19 mouse cellular contexts compared by ENCODE assay signal in the genomic region with DNA sequence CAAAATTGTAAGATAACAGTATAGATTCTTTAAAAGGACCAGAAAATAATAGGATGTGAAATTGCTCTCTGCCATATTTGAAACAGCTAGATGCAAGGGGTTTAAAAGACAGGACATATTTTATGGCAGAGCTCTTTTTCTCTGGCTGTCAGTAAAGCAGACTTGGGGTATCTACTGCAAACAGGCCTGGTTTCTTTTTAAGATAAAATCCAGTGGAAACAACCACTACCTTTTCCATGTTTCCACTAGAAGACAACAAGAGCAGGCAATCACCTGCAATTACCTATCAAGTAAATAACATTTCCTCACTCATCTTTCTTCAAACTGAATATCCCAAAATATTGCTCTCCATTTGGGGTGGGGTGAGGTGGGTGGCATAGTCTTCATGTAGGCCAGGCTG. TPM values are rescaled to one million over a fixed set of nuclear protein-coding genes. Genes with fewer than 3 reads are reported as not detected.
DNase-seq lines count a peak whose midpoint lies in the region; ATAC-seq and TF ChIP-seq lines count a peak whose summit lies in the region.
"Had no signal": no experiment of that assay in that cellular context is flagged by ENCODE, and none has a peak within 500 bp of the region (broad histone marks: within the 10 kb centered on the region; RNA-seq: fewer than 3 reads in every experiment).

No protein-coding gene starts in this region.

- no peaks in the 10 kb centered on the region for H3K9me3 ChIP-seq in MEL (replicated peaks; ENCODE audit: insufficient read depth, low read length)
- H3K9me3 ChIP-seq in liver, embryonic 15.5 days (replicated peaks), result no peaks in the 10 kb centered on the region
- H3K9me3 ChIP-seq: embryonic facial prominence, embryonic 13.5 days; forebrain, embryonic 15.5 days; heart, embryonic 10.5 days; heart, embryonic 15.5 days; hindbrain, embryonic 10.5 days had no signal

- no peak for TF ChIP-seq RAD21 in MEL (IDR thresholded peaks at IDR 0.05; ENCODE audit: low read depth, low read length)

- peak overlapping the region; percentile 25; the same call in 1 of the 2 replicates for H3K27ac ChIP-seq in MEL (ENCODE audit: control insufficient read depth, low read depth, low read length)
- peak overlapping the region; percentile 97 for H3K27ac ChIP-seq in liver, embryonic 15.5 days (replicated peaks)
- H3K27ac ChIP-seq: embryonic facial prominence, embryonic 13.5 days; forebrain, embryonic 15.5 days; heart, embryonic 10.5 days; heart, embryonic 15.5 days; hindbrain, embryonic 10.5 days; hindbrain, embryonic 14.5 days had no signal

- no peak for TF ChIP-seq POLR2A in MEL (IDR thresholded peaks at IDR 0.05; ENCODE audit: control insufficient read depth in 1 of 2, insufficient read depth in 1 of 2, low read depth in 1 of 2, low read length in 2 of 2, poor library complexity in 1 of 2)

- peak; percentile 67 for ATAC-seq in erythroid progenitor cell, adult 5-6 weeks (replicated peaks; ENCODE audit: low FRiP score, poor library complexity, severe bottlenecking)
- ATAC-seq in liver, embryonic 15.5 days (ENCODE audit: insufficient read depth), result peak; percentile 69
- ATAC-seq: forebrain, embryonic 15.5 days had no signal

- H3K27me3 ChIP-seq in MEL (ENCODE audit: control insufficient read depth in 1 of 2, insufficient read depth in 2 of 2, low read length in 2 of 2), result no peaks in the 10 kb centered on the region
- no peaks in the 10 kb centered on the region for H3K27me3 ChIP-seq in liver, embryonic 15.5 days
- H3K27me3 ChIP-seq: embryonic facial prominence, embryonic 13.5 days; forebrain, embryonic 15.5 days; heart, embryonic 15.5 days had no signal

- H3K79me2 ChIP-seq in MEL (ENCODE audit: control insufficient read depth, insufficient read depth, low read length, poor library complexity), result peaks cover 6% of the 10 kb centered on the region

- no peak for TF ChIP-seq CTCF in MEL (IDR thresholded peaks at IDR 0.05 in 2 of 3, conservative IDR thresholded peaks at IDR 0.05 in 1 of 3; ENCODE audit: control insufficient read depth in 1 of 3, insufficient read depth in 1 of 3, low read depth in 2 of 3, low read length in 3 of 3, poor library complexity in 1 of 3, severe bottlenecking in 1 of 3)

- H3K36me3 ChIP-seq in MEL (ENCODE audit: control insufficient read depth in 1 of 2, insufficient read depth in 2 of 2, low read length in 2 of 2), result peaks cover 29 to 52% of the 10 kb centered on the region in 2 experiments
- peaks cover 47% of the 10 kb centered on the region for H3K36me3 ChIP-seq in liver, embryonic 15.5 days (replicated peaks)

- H3K9ac ChIP-seq in MEL (ENCODE audit: control insufficient read depth, low read depth, low read length, poor library complexity, severe bottlenecking), result no peak overlapping the region
- H3K9ac ChIP-seq in liver, embryonic 15.5 days, result peak overlapping the region; percentile 35; the same call in 1 of the 2 replicates
- H3K9ac ChIP-seq: embryonic facial prominence, embryonic 13.5 days; forebrain, embryonic 15.5 days; heart, embryonic 15.5 days; hindbrain, embryonic 14.5 days had no signal

- peaks cover 32 to 44% of the 10 kb centered on the region in 2 experiments for H3K4me1 ChIP-seq in MEL (ENCODE audit: control insufficient read depth in 1 of 2, insufficient read depth in 2 of 2, low read length in 2 of 2)
- H3K4me1 ChIP-seq in liver, embryonic 15.5 days (replicated peaks), result peaks cover 66% of the 10 kb centered on the region
- H3K4me1 ChIP-seq: embryonic facial prominence, embryonic 13.5 days; forebrain, embryonic 15.5 days; heart, embryonic 10.5 days; heart, embryonic 15.5 days; hindbrain, embryonic 10.5 days had no signal

- no peak overlapping the region for H3K4me3 ChIP-seq in MEL (ENCODE audit: control insufficient read depth in 1 of 2, insufficient read depth in 1 of 2, low read depth in 2 of 2, low read length in 2 of 2)
- H3K4me3 ChIP-seq in liver, embryonic 15.5 days (replicated peaks), result no peak overlapping the region
- H3K4me3 ChIP-seq: embryonic facial prominence, embryonic 13.5 days; forebrain, embryonic 15.5 days; heart, embryonic 10.5 days; heart, embryonic 15.5 days; hindbrain, embryonic 10.5 days had no signal

- peak; percentile 26 to 37; a peak in 3 of 4 replicates for TF ChIP-seq EP300 in MEL (IDR thresholded peaks at IDR 0.05; ENCODE audit: low read depth in 1 of 2, low read length in 2 of 2)

- peak overlapping the region; percentile 61 for H3K4me2 ChIP-seq in liver, embryonic 15.5 days
- H3K4me2 ChIP-seq: embryonic facial prominence, embryonic 13.5 days; forebrain, embryonic 15.5 days; heart, embryonic 15.5 days; hindbrain, embryonic 14.5 days had no signal

- DNase-seq in MEL (ENCODE audit: low read depth, low spot score), result no peak
- DNase-seq in c-Kit-positive CD71-positive TER-119-positive erythroid progenitor cells, embryonic 14.5 days (ENCODE audit: low spot score), result peak; percentile 68
- no peak for DNase-seq in adrenal gland, adult 2 months
- no peak for DNase-seq in gastrocnemius, postnatal 4 days (ENCODE audit: low spot score in 2 of 2)
- DNase-seq in Muller cell, postnatal 12 days (ENCODE audit: inconsistent ontology term), result no peak
- DNase-seq: adrenal gland, postnatal 10 days; cerebellum, adult 11-12 months; cerebellum, adult 9-10 months; cerebellum, postnatal 25 days; gastrocnemius, postnatal 36 days; heart, adult 18-20 months had no signal

TF ChIP-seq in MEL, 35 proteins besides CTCF, POLR2A, EP300 and RAD21:
- TF ChIP-seq MAFK (IDR thresholded peaks at IDR 0.05; ENCODE audit: borderline replicate concordance, low read depth, low read length) (no peak), TAL1 (IDR thresholded peaks at IDR 0.05; ENCODE audit: low read length) (peak; percentile 30), MAZ (IDR thresholded peaks at IDR 0.05; ENCODE audit: low read depth, low read length) (no peak), TCF12 (IDR thresholded peaks at IDR 0.05; ENCODE audit: low read depth, low read length) (peak; percentile 73; the same call in 1 of the 2 replicates), MXI1 (IDR thresholded peaks at IDR 0.05; ENCODE audit: low read depth, low read length) (0 out of 2 replicates have a peak, but pooled peaks have one; percentile 4), POLR2AphosphoS2 (IDR thresholded peaks at IDR 0.05; ENCODE audit: low read length) (no peak), KAT2A (conservative IDR thresholded peaks at IDR 0.05; ENCODE audit: low read depth, low read length) (no peak), JUND (IDR thresholded peaks at IDR 0.05; ENCODE audit: low read depth, low read length) (no peak)

RNA-seq across cellular contexts. Expression of a gene that starts 19.7 kb away (rescaled TPM):
- total RNA-seq in MEL (2012; rRNA removed), result 61.8 and 64.4 TPM in 2 replicates
- 10 to 100 TPM in 1 of 2 experiments, not detected in 1; 94.9 TPM for polyA plus RNA-seq in MEL (2012; ENCODE audit: insufficient read depth in 1 of 2, insufficient read length in 2 of 2, low read depth in 1 of 2, low replicate concordance in 2 of 2, missing spikeins in 1 of 2)
- total RNA-seq in erythroid progenitor cell, adult 5-6 weeks (2015; ENCODE audit: low replicate concordance), result 113 and 179 TPM in 2 replicates
- total RNA-seq in erythroid progenitor cell, adult 5-6 weeks (2017; ENCODE audit: low replicate concordance), result 73.2 and 117 TPM in 2 replicates
- polyA plus RNA-seq in liver, embryonic 15.5 days (2015; fragmentation: Nextera tagmentation; extraction: Ambion mirVana), result 80.8 and 81.0 TPM in 2 replicates
- 100 to 1,000 TPM; 124 to 139 TPM for total RNA-seq in adrenal gland, adult 2 months (2021)
- 12.9 and 18.3 TPM in 2 replicates for polyA plus RNA-seq in adrenal gland, adult 2 months (2012; rRNA removed)
- total RNA-seq in gastrocnemius, postnatal 4 days (2021), result 10 to 100 TPM; 55.1 to 65.5 TPM

RNA-seq across cellular contexts. Expression of a gene that starts 19.8 kb away (rescaled TPM):
- 37.3 and 40.3 TPM in 2 replicates for total RNA-seq in MEL (2012; rRNA removed)
- polyA plus RNA-seq in MEL (2012; ENCODE audit: insufficient read depth in 1 of 2, insufficient read length in 2 of 2, low read depth in 1 of 2, low replicate concordance in 2 of 2, missing spikeins in 1 of 2), result 10 to 100 TPM in 1 of 2 experiments, not detected in 1; 30.0 TPM
- 6.5 and 9.6 TPM in 2 replicates for total RNA-seq in erythroid progenitor cell, adult 5-6 weeks (2015; ENCODE audit: low replicate concordance)
- 6.1 and 7.2 TPM in 2 replicates for total RNA-seq in erythroid progenitor cell, adult 5-6 weeks (2017; ENCODE audit: low replicate concordance)
- polyA plus RNA-seq in liver, embryonic 15.5 days (2015; fragmentation: Nextera tagmentation; extraction: Ambion mirVana), result 14.3 and 15.0 TPM in 2 replicates
- total RNA-seq in adrenal gland, adult 2 months (2021), result 10 to 100 TPM; 11.7 to 17.4 TPM
- 3.0 and 6.2 TPM in 2 replicates for polyA plus RNA-seq in adrenal gland, adult 2 months (2012; rRNA removed)
- 10 to 100 TPM; 10.2 to 11.9 TPM for total RNA-seq in gastrocnemius, postnatal 4 days (2021)
